Mouse (Mus musculus) small intestine, adult 2 months (tissue): ENCODE measurements around the gene Arl5a. TPM values are rescaled to one million over a fixed set of nuclear protein-coding genes. Genes with fewer than 3 reads are reported as not detected.

Experiments used
- H3K27ac ChIP-seq: fragments of 200-500 bp; 2 replicates; pipeline ENCODE4 v1.5.1; 2012; ENCODE audit warnings: low read depth, low read length, control low read depth, inconsistent platforms; ENCODE audit not compliant: insufficient read depth
- H3K27me3 ChIP-seq: fragments of 200-500 bp; 2 replicates; pipeline ENCODE4 v1.6.1; 2012; ENCODE audit warnings: mild to moderate bottlenecking, moderate library complexity, low read length, inconsistent platforms; ENCODE audit not compliant: control insufficient read depth, insufficient read depth
- H3K36me3 ChIP-seq: fragments of 200-500 bp; 2 replicates; pipeline ENCODE4 v1.6.1; 2012; ENCODE audit warnings: mild to moderate bottlenecking, low read length, control low read depth, inconsistent platforms; ENCODE audit not compliant: control insufficient read depth, insufficient read depth
- H3K4me1 ChIP-seq: fragments of 200-500 bp; 2 replicates; pipeline ENCODE4 v1.6.1; 2012; ENCODE audit warnings: low read length, inconsistent platforms, mixed read lengths; ENCODE audit not compliant: control insufficient read depth, insufficient read depth, insufficient read length
- H3K4me3 ChIP-seq: fragments of 200-500 bp; 2 replicates; pipeline ENCODE4 v1.5.1; 2012; ENCODE audit warnings: low read depth, mild to moderate bottlenecking, control low read depth, inconsistent platforms, low read length, moderate library complexity
- CTCF ChIP-seq: fragments of 200-500 bp; IDR thresholded peaks from 2 replicates; pipeline ENCODE4 v1.5.1; 2012; ENCODE audit warnings: low read depth, mild to moderate bottlenecking, control low read depth, inconsistent platforms, low read length, moderate library complexity, mixed read lengths; ENCODE audit not compliant: insufficient replicate concordance, insufficient read length; ENCODE audit errors: extremely low read depth
- POLR2A ChIP-seq: fragments of 200-500 bp; IDR thresholded peaks from 2 replicates; pipeline ENCODE4 v1.6.1; 2012; ENCODE audit warnings: low read depth, mild to moderate bottlenecking, control low read depth, inconsistent platforms, low read length, moderate library complexity
- WGBS: fragments of 180-500 bp; shearing (Covaris S2); methylation state at CpG from one replicate; pipeline ENCODE4 v1.1.7; 2018; 5-methylcytosine and 5-hydroxymethylcytosine counted together
- polyA plus RNA-seq: library from polyadenylated mRNA; depleted of rRNA; stranded (reverse); fragments of >200 nt; gene quantifications from 2 replicates; pipeline ENCODE4 v1.2.3, GENCODE M21; 2012

Gene Arl5a
- polyA plus RNA-seq, 1 experiment, result 6.9 TPM

DNA sequence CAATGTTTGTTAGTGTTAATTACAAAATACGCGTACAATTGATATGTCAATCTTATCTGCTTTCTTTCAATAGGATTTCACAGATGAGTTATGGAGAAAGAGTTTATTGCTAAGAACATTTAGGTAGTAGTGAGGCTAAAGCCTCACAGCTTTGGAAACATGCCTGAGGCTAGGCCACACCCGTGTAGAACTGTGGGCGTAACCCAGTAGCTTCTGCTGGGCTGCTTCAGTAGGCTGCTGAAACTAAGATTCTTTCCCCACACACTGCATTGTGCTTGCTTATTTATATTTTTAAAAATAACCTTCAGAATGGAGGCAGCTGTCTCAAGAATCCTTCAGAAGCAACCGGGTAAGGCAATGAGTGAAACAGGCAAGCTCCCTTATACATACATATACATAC lies 30.2 kb downstream of the Arl5a start:
- Histone ChIP-seq H3K4me3 (no peak overlapping the region), H3K27ac (no peak overlapping the region), H3K4me1 (peaks cover under 1% of the 10 kb centered on the region; the same call in 1 of the 2 replicates), H3K27me3 (no peaks in the 10 kb centered on the region), H3K36me3 (peaks cover 2% of the 10 kb centered on the region)
- no peak for TF ChIP-seq POLR2A
- TF ChIP-seq CTCF, result no peak
- 73% methylated on average over 5 of the region's 5 CpGs for WGBS

DNA sequence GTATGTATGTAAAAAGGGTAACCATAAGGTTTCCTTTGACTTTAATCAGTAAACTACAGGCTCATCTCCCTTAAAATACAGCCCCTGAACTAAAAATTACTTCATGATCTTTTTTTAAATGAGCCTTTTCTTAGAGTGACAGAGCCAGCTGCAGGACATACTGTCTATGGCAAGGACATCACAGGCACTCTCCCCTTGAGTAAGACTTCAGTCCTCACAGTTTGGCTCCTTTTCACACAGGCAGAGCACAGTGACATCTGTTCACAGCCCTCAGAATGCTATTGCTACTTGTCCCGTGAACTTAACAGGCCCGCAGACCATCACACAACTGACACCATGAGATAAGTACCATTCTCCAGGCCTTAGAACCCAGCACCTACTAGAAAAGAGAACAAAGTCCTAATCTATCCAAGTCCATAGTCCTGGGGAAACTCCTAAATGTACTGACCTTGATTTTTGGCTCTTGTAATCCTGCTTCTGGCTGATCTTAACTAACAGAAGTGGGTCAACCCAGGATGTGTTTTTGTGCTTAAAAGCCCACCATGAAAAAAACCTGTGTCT lies 34.2 kb downstream of the Arl5a start:
- H3K36me3 ChIP-seq, result no peaks in the 10 kb centered on the region
- 85% methylated on average over 2 of the region's 2 CpGs for WGBS
- no peaks in the 10 kb centered on the region for H3K27me3 ChIP-seq
- H3K27ac ChIP-seq, result no peak overlapping the region
- TF ChIP-seq CTCF, result no peak
- TF ChIP-seq POLR2A, result no peak
- no peak overlapping the region for H3K4me3 ChIP-seq
- H3K4me1 ChIP-seq, result peaks cover 3% of the 10 kb centered on the region; the same call in 1 of the 2 replicates

DNA sequence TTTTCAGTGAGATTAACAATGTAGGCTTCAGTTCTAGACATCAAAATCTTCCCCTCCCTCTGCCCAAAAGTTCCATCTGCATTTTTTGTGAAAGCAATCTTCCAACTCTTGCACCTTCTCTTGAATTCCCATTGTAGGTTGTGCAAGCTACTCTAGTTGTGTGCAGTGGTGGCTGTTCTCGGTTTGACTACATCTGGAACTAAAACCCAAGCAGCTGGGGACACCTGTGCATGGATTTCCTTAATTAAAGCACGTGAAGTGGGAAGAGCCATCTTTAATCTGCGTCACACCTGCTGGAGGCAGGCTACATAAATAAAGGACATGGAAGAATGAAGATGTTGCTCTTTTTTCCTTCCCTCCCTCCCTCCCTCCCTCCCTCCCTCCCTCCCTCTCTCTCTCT lies 34.7 kb downstream of the Arl5a start:
- 73% methylated on average over 3 of the region's 3 CpGs for WGBS
- H3K36me3 ChIP-seq, result no peaks in the 10 kb centered on the region
- no peak for TF ChIP-seq POLR2A
- no peak for TF ChIP-seq CTCF
- H3K27me3 ChIP-seq, result no peaks in the 10 kb centered on the region
- no peak overlapping the region for H3K4me3 ChIP-seq
- no peak overlapping the region for H3K27ac ChIP-seq
- peaks cover 3% of the 10 kb centered on the region; the same call in 1 of the 2 replicates for H3K4me1 ChIP-seq

DNA sequence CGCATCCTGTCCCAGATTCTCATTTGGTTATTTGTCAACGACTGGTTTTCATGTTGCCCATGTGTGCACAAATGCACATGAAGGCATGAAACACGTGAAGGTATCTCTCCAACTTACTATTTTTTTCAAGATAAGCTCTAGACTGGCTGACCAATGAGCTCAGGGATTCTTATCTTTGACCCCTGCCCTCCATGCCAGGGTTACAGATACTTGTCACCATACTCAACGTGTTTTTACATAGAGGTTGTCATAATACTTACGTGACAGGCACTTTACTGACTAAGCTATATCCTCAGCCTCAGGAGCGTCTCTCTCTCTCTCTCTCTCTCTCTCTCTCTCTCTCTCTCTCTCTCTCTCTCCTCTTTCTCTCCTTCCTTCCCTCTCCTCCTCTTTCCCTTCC lies 38.2 kb downstream of the Arl5a start:
- no peak overlapping the region for H3K27ac ChIP-seq
- TF ChIP-seq CTCF, result no peak
- no peaks in the 10 kb centered on the region for H3K36me3 ChIP-seq
- H3K27me3 ChIP-seq, result no peaks in the 10 kb centered on the region
- H3K4me1 ChIP-seq, result peaks cover 3% of the 10 kb centered on the region; the same call in 1 of the 2 replicates
- WGBS, result 53% methylated on average over 6 of the region's 6 CpGs
- H3K4me3 ChIP-seq, result no peak overlapping the region

DNA sequence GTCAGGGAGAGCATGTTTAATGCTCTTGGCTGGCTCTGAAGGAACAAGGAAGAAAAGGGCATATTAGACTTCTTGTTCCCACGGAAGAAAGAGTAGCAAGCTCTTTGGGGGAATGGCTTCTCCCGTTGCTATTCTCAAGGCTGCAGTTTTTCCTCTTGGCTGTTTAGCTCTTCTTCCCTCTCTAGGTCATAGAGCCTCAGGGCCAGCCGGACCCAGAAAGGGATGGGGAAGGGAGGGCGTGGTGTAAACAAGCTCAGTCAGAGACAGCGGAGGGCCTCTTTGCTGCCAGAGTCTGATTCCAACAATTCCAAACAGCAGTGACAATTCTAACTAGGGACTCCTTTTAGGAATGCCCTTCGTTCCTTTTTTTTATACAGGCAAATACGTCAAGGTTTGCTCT lies 38.7 kb downstream of the Arl5a start:
- no peak overlapping the region for H3K27ac ChIP-seq
- no peaks in the 10 kb centered on the region for H3K36me3 ChIP-seq
- WGBS, result 53% methylated on average over 7 of the region's 7 CpGs
- no peak overlapping the region for H3K4me3 ChIP-seq
- TF ChIP-seq POLR2A, result no peak
- no peak for TF ChIP-seq CTCF
- no peaks in the 10 kb centered on the region for H3K27me3 ChIP-seq
- peaks cover 3% of the 10 kb centered on the region; the same call in 1 of the 2 replicates for H3K4me1 ChIP-seq

DNA sequence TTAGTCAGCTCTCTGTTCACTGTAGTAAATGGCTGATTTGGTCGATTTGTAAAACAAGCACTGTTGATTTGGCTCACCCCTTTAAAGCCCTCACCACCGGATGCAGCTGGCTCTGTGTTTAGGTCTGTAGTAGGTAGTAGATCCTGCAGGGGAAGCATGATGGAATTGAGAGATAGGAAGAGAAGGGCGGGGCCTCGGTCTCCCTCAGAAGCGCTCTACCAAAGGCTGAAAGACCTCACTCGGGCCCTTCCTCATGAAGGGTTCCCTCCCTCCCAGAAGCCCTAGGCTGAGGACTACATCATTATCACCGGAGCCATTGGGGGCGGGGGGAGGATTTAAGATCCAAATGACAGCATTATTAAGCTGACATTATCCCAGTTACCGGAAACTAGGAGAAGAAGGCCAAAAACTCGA lies 45.8 kb downstream of the Arl5a start:
- no peaks in the 10 kb centered on the region for H3K4me1 ChIP-seq
- no peaks in the 10 kb centered on the region for H3K27me3 ChIP-seq
- H3K27ac ChIP-seq, result no peak overlapping the region
- TF ChIP-seq POLR2A (no peak), CTCF (no peak)
- WGBS, result 63% methylated on average over 10 of the region's 10 CpGs
- no peaks in the 10 kb centered on the region for H3K36me3 ChIP-seq
- no peak overlapping the region for H3K4me3 ChIP-seq

DNA sequence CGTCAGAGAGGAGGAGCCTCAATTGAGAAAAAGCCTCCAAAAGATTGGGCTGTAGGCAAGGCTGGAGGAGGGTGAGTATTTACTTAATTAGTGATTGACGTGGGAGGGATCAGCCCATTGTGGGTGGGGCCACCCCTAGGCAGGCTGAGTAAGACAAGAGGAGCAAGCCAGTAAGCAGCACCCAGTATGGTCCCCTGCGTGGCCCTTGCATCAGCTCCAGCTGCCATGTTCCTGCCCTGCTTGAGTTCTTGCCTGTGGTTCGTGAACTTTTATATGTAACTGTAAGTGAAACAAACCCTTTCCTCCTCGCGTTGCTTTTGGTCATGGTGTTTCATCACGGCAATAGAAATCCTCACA lies 46.3 kb downstream of the Arl5a start, which contains the start of gene Neb:
Neb (minus strand) TSS at position 27 of the 357 bp plus-strand sequence.
- TF ChIP-seq CTCF (no peak), POLR2A (no peak)
- Histone ChIP-seq H3K4me3 (peak within 1 kb of the TSS; percentile 22; the same call in 1 of the 2 replicates), H3K27ac (no peak within 1 kb of the TSS), H3K4me1 (no peaks in the 10 kb centered on the region), H3K36me3 (no peaks in the 10 kb centered on the region), H3K27me3 (no peaks in the 10 kb centered on the region)
- WGBS, result 48% methylated on average over 7 of the region's 7 CpGs

DNA sequence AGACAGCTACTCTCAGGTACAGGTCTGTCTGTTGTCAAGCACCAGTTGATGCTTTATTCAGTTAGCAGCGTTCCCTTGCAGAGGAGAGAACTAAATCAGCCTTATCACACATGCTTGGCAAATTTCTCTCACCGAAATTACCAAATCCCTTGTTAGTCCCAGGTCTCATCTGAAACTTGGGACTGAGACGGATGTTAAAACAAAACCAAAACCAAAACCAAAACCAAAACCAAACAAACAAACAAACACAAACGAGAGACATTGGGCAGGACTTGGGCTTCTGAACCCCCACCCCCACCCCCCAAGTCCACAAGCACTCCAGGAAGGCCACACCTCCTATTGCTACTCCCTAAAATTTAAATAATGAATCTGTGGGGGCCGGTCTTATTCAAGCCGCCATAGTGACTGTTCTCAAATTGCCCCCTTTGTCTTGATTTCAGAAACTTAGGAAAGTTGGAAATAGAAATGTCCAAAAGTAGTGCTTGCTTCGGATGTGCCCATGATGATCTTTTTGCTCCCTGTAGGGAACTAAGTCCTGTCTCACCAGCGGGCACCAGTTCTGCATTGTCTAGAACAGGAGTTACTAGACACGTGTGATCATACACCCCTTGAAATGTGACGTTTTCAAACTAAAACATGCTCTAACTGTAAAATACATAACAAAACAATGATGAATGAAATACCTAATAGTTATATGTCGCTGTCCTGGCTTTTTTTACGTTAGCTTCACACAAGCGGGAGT lies 46.8 kb downstream of the Arl5a start:
- peak overlapping the region; percentile 22; the same call in 1 of the 2 replicates for H3K4me3 ChIP-seq
- H3K36me3 ChIP-seq, result no peaks in the 10 kb centered on the region
- no peak for TF ChIP-seq POLR2A
- no peak for TF ChIP-seq CTCF
- 42% methylated on average over 13 of the region's 13 CpGs for WGBS
- H3K27ac ChIP-seq, result no peak overlapping the region
- no peaks in the 10 kb centered on the region for H3K27me3 ChIP-seq
- no peaks in the 10 kb centered on the region for H3K4me1 ChIP-seq
